Mouse (Mus musculus): ENCODE data around the gene Nav1.
A peak's percentile ranks its signal among the peaks of the same experiment; 100 is the strongest.
"Not testable (repeated sequence)": the region's sequence is repeated elsewhere in the genome, so short reads cannot be mapped to it uniquely, and the experiment has no call there.

Gene Nav1

DNA sequence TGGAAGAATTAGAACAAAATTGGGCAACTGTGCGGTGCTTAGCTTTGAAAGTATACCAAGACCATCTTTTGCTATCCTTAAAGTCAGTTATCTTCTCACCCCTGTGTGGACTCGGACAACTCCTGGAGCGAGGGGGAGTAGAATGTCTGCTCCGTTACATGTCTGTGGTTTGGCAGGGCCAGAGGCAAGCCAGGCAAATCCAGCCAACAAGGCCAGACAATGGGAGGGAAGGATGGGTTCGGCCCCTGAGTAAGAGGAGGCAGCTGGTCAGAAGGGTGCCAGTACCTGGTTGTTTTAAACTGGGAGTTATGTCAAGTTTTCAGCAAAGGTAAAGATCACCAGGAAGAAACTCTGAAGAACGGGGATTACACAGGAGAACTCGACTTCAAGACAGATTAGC is 121.9 kb downstream of the Nav1 start:
- DNase-seq (ENCODE audit: low spot score in 2 of 2), result no peak

DNA sequence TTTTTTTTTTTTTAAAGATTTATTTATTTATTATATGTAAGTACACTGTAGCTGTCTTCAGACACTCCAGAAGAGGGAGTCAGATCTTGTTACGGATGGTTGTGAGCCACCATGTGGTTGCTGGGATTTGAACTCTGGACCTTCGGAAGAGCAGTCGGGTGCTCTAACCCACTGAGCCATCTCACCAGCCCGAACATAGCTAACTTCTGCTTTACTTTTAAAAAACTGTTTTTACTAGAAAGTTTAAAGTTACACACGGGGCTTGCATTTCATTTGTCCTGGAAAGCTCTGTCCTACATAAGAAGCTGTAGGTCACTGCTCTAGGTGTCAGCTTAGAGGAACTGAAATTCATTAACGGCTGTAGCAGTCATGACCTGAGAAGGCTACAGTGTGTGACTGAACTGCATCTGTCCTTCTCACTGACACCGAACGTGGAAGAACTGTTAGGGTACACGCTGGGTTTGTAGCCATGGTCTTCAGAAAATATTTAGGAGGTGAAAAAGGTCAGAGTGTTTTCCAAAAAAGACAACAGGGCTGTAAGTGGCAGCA is 122.5 kb downstream of the Nav1 start:
- not testable (repeated sequence) for DNase-seq (ENCODE audit: low spot score in 2 of 2)

DNA sequence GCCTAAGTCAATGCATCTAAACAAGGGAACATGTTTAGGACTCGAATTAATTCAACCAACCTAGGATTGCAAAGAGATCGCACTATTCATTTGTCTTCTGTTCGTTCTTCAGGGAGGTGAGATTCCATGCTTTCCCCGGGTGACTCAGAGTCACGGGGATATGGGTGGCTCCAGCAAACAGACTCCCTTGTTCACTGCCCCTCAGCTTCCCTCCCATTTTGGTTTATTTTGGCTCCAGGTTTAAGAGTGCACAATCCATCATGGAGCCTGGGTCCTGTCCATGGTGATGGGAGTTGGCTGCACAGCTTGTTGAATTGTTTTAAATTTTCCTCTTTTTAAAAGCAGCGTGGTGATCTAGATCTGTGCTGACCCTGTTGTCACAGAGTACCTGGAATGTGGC is 123.1 kb downstream of the Nav1 start:
- DNase-seq (ENCODE audit: low spot score in 2 of 2), result no peak

DNA sequence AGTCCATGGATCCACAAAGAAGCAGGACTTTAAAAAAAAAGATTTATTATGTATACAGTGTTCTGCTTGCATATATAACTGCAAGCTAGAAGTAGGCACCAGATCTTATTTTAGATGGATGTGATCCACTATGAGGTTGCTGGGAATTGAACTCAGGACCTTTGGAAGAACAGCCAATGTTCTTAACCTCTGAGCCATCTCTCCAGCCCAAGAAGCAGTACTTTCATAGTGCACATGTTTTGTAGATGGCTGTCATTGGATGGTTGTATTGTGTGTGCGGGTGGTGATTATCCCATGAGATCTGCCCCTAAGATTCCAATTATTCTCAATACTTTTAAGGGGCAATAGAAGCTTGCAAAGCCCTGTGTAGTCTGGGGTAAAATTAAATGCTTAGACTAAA is 124.4 kb downstream of the Nav1 start:
- DNase-seq (ENCODE audit: low spot score in 2 of 2), result no peak

DNA sequence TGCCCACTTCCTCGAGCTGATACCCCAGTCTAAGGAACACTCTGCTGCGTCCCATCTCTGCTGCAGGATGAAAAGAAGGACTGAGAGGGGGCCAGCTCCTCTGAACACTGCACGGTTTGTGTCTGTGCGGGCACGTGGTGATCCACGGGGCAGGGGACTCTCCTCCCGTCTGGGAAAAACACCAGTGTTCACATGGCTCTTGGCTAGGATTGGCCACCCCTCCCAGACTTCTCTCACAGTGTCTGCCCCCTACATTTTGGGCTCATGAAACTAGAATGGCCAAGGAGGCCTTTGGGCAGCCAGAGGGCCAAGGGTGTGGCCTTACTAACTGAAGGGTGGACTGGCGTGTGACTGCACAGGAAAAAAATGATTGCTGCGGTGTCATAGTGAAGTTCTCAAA is 125.4 kb downstream of the Nav1 start:
- DNase-seq (ENCODE audit: low spot score in 2 of 2), result peak in 1 of 2 experiments; percentile 32

DNA sequence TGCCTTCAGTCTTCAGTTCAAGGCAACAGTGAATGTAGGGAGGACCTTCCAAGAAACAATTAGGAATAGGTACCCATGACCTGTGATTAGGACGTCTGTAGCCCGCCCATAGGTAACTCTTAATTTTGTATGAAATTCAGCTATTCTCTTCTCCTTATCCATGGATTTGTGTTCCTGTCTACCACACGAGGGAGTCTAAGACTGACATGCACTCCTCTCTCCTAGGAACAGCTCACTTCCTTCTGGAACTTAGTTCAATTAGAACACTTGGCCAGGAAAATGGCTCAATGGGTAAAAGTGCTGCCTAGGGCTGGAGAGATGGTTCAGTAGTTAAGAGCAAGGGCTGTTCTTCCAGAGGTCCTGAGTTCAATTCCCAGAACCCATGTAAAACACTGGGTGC is 126.3 kb downstream of the Nav1 start:
- DNase-seq (ENCODE audit: low spot score in 2 of 2), result no peak

DNA sequence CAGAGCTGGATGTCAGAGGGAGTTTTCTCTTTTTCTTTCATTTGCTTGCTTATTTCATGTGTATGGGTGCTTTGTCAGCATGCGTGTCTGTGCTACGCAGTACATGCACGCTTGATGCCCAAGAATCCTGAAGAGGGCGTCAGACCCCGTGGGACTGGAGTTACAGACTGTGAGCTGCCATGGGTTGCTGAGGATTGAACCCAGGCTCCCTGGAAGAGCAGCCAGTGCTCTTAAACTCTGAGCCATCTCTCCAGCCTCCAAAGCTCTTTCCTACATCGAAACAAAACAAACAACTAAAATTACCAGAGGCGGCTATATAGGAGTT is 131.6 kb downstream of the Nav1 start:
- no peak for DNase-seq (ENCODE audit: low spot score in 2 of 2)

DNA sequence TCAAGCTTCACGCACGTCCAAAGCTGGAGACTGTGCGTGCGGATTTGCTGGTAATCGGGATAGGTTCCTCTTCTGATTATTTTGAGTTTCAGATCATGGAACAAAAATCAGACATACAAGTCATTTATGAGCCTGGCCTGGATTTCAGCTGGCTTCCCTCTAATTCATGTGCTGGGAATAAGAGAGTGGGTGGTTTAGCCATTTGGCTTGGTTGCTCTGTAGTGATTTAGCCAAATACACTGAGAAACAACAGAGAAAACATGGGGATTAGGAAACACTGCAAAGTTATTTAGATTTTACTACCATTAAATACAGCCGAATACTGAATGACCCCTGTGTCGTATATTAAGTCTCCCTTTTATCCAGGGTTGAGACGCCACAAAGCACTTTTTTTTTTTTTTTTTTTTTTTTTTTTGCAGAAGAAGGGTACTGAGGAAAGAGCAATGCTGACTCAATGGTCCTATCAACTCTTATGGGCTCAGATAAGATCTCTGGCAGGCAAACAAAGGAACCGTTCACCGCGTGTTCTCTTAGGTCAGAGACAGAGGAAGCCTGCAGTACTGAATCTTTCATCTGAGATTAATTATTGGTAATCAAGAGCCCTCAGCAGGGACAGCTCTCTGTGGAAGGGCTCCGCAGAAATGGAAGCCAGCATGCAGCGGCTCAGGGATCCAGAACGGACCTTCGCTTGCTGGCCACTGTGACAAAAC is 132.1 kb downstream of the Nav1 start:
- no peak for DNase-seq (ENCODE audit: low spot score in 2 of 2)

DNA sequence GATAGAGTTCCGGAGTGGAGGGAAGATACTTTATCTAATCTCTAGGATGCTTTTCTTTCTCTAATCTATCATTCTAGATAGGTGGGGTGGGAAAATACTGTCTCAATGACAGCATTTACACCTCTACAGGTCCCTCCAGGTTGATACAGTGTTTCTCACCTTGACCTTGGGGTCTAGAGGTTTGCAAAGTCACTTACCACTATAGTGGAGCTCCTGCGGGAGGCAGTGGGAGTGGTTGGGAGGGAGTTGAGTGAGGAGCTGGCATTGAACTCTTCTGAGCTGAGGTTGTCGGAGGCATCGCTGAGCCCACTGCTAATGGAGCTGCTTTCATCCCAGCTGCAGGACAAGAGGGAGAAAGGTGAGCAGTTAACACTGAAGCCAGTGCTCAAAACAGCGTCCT is 134.6 kb downstream of the Nav1 start:
- DNase-seq (ENCODE audit: low spot score in 2 of 2), result no peak

DNA sequence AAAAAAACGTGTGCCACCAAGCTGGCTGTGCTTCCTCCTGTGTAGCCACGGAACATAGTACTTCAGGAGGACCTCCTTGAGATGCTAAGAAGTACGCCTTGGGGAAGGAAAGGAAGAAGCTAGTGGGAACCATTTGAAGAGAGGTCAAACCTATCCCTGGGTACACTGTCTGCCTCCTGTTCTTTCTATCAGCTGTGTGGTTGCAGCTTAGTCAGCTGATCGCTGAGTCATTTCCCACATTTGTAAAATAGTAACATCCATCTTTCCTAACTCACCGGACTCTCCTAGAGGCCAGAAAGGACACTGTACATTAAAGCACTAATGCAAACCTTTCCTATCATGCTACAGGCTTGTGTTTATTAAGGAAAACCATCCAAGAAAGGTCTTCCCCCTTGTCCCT is 135.4 kb downstream of the Nav1 start:
- no peak for DNase-seq (ENCODE audit: low spot score in 2 of 2)

DNA sequence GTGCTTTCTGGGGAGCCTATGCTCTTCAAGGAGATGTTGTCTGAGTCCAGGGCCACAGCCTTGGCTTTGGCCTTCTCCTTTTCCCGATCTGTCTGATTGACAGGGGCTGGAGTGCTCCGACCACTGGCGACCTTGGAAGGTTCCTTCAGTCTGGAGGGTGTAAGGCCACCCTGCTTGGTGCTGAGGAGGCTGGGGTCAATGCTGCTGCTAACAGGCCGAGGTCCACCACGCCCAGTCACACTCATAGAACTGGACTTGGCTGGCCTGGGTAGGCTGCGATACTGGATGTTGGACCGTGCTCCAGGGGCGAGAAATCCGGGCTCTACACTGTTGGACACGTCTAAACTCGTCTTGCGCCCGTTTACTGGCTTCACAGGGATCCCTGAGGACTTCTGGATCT is 136.5 kb downstream of the Nav1 start:
- DNase-seq (ENCODE audit: low spot score in 2 of 2), result no peak

DNA sequence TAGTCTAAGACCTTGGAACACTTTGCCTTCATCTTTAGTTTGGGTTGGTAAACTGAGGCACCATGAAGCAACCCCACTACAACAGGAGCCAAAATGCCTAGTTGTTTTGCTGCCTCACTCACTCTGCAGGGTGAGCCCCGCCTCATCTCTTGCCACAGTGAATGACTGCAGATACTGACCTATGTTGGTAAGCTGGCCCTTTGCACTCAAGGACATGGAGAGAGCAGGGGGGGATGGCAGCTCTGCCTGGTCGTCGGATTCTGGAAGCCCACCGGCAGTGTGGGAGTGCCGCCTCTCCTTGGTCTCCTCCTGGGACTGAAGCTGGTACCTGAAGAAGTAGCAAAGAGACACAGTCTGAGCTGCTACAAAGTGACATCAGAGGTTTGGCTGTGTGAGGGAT is 139.6 kb downstream of the Nav1 start:
- DNase-seq (ENCODE audit: low spot score in 2 of 2), result no peak

DNA sequence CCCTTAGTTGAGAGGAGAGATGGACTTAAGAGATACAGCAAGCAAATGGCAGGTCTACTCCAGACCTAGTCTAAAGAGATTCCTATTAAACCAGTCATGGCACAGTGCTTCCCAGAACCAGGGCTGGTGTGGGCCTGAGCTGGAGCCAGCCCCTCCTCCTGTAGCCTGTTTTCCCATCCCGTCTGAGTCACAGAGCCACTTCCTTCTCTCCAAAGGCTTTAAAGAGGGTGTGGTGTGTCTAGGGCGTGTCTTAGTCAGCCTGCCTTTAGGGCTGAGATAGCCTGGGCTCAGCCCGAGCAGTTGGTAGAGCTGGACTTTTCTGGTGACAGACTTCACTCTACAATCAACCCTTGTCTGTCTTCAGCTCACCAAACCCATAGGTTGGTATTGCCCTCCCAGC is 140.2 kb downstream of the Nav1 start:
- DNase-seq (ENCODE audit: low spot score in 2 of 2), result no peak

DNA sequence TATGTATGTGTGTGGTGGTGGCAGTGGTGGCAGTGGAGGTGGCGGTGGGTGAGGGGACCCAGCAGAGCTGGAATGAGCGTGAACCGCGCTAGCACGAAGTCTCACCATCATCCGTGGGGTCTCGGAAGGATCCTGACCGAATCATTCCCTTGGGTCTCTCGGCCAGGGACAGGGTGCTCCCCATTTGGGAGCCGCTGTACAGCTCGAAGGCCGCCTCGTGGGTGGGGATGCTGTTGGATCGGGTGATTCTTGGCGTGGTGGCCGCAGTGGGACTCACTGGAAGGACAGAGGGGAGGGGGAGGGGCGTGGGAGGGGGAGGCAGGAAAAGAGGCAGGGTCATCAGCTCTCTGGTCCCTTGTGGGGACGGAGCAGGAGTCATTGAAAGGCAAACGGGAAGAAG is 141.4 kb downstream of the Nav1 start:
- no peak for DNase-seq (ENCODE audit: low spot score in 2 of 2)

DNA sequence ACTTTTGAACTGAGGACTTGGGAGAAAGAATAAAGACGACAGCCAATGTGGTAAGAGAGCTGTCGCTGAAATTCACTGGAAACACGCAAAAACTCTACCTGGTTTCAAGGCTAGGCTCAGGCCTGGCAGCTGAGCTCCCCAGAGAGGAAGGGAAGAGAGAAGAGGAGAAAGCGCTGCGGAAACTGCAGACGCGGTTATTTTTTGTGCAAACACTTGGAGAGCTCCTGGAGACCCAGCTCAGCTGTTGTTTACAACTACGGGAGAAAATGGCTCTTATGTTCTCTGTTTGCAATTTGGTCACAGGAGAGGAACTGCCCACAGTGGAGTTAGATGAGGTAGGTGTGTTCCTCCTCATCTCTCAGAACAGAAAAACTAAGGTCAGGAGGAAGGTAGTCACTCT is 144.4 kb downstream of the Nav1 start:
- no peak for DNase-seq (ENCODE audit: low spot score in 2 of 2)

DNA sequence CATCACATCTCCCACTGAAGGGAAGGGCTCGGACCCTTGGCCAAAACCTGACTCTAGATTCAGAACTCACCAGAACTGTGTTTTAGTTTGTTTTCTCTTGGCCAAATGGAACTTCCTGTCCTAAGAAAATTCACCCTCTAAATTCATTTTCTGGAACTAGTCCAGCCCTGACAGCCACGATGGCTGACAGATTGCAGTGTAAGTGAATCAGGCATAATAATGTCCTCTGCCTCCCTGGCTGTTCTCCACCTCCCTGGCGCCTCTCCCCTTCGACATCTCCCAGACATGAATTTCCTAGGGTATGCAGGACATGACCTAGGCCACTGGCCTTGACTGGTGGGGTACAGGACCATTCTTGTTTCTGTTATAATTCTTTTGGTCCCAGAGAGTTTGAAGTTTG is 144.8 kb downstream of the Nav1 start:
- no peak for DNase-seq (ENCODE audit: low spot score in 2 of 2)

DNA sequence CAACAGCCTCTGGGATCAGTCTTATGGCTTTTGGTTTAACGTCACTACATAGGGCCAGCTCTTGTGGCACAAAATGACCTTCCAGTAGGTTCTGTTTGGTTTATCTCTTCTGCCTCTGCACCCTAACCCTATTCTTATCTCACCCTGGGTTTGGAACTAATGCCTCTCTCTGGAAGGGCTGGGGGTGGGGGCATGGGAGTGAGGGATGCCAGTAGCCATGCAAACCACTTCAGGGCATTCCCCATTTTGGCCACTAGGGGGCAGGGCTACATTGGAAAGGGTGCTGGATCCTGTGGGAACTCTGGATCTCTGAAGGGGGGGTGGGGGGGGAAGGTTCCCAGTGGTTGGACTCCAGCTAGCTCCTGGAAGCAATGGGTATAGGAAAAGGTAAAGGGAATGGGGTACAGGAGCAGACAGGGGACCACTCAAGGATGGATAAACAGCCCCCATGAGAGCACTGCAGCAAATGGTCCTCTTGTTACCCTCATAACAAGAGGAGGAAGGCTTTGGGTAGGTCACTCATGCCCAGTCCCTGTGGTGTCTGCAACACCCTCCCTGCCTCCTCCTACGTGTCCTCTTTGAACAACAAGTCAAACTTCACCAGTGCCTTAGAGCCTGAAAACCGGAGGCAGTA is 145.9 kb downstream of the Nav1 start:
- DNase-seq (ENCODE audit: low spot score in 2 of 2), result peak in 1 of 2 experiments; percentile 48

DNA sequence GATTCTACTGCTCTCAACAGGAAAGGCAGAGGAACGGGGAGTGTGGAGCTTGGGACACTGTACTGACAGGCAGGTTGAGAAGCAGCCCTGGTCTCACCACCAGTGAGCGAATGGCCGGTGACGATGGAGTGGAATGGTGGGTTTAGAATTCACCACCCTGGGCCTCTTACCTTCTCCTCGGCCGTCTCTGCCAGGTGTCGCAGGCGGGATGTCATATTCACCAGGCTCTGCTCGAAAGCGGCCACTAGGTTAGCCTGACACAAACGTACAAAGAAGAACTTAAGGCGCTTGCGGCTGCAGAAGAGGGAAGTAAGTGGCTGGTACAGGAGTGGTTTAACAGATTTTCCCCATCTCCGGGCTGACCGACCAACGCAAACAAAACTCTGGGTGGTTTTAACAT is 146.6 kb downstream of the Nav1 start:
- DNase-seq (ENCODE audit: low spot score in 2 of 2), result no peak

DNA sequence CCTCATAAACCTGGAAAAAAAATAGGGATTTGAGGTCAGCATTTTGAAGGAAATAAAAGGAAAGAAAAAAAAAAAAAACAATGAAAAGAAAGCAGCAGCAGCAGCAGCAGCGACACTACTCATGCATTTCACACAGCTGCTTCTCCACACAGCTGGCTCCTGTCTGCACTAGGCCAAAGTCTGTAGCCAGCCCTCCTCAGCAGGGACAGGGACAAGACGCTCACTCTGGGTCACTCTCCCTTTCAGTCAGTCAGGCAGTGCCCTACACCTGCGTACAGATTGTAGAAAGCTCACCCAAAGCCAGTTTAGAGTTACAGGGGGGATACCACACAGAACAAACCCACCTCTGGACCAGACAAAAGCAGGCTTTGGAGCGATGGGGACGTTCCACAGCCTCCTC is 149.2 kb downstream of the Nav1 start:
- DNase-seq (ENCODE audit: low spot score in 2 of 2), result no peak

DNA sequence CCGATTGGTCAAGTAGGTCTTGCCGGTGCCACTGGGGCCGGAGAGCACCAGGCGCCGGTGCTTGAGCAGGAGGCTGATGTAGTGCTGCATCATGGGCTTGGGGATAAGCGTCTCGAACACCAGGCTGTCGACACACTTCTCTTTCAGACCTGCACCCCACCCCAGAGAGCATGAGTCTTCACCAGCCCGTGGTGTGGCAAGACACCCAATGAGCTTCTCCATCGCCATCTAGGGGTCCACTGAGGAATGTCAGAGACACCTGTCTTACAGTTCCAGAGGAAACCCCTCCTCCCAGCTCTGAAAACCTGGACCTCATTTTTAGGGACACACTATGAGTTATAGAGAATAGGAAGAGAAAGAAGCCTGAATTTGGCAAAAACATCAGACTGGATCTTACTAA is 154.8 kb downstream of the Nav1 start:
- peak in 1 of 2 experiments; percentile 33 for DNase-seq (ENCODE audit: low spot score in 2 of 2)

DNA sequence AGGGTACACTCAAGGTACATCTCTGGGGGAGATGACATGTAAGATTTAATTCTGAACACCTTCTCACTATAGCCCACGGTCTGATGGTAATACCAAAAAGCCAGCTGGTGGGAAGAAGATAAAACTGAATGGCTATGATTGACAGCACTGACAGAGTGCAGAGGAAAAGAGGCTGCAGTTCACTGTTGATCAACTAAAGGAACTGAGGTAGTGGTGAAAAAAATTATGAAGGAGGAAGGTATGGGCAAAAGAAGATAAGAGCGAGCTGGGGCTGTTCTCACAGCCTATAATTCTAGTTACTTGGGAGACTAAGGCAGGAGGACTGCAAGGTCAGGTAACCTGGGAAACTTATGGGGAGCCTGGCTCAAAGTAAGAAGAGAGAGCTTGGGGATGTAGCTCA is 155.7 kb downstream of the Nav1 start:
- DNase-seq (ENCODE audit: low spot score in 2 of 2), result no peak

DNA sequence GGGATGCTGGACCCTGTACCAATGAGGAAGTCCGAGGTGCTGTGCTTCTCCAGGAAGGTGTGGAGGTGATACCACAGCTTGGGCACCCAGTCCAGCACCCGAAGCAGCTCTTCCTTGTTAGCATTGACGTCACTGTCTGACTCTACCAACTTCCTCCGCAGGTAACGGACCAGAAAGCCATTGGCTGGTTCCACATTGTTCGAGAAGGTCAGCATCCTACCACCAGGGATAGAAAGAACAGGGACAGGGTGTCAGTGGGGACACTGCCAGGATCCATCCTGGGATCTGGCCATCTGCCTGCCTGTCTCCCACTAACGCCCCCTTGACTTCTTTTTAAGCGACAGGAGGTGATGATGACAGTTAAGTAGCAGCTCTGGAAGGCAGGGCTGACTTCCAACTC is 157.2 kb downstream of the Nav1 start:
- DNase-seq (ENCODE audit: low spot score in 2 of 2), result no peak

DNA sequence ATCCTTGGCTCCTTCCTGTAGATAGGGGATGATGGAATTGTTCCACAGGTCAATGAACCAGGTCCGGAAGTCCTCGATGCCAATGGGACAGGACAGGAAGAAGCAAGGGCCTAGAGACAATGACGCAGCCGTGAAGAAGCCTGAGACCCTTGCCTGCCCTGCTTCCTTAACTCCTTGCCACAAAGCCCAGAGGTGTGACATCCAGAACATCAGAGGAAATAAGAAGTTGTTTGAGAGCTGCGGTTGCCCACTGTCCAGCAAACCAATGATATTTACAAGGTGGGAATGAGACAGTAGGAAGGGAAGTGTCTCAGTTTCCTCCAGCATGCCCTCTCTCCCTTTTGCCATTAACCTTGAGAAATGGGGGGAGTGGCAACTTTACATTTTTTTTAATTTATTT is 158.2 kb downstream of the Nav1 start:
- no peak for DNase-seq (ENCODE audit: low spot score in 2 of 2)

DNA sequence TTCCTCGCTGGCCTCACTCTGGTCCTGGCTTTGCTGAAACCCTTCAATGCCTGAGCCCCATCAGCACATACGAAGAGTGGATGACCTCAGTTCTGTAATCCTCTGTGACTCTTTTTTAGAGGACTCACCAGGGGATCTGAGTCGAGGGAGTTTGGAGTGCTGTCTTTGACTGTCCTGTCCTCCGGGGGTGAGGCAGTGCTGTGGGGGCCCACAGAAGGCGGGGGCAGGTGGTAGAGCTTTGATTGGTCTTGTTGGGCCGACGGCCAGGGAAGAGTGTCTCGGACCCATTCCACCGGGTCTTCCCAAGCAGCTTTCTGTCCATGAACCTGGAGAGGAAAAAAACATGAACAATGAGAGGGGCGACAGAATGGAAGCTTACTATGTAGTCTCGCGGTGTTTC is 163.6 kb downstream of the Nav1 start:
- DNase-seq (ENCODE audit: low spot score in 2 of 2), result no peak
